Mouse (Mus musculus): Measurements from ENCODE around the gene 2200002J24Rik. TPM values are rescaled to one million over a fixed set of nuclear protein-coding genes. Genes with fewer than 3 reads are reported as not detected.

The 2200002J24Rik gene
- not detected for total RNA-seq (2023)

GRCm38 (mm10) chr7:30698589-30698988, at the start of gene 2200002J24Rik:
TSS of gene 2200002J24Rik (plus strand) at chr7:30698926.

GRCm38 (mm10) chr7:30649591-30650540, 48.9 kb upstream of the 2200002J24Rik start, which contains the start of gene Rbm42:
TSS of gene Rbm42 (minus strand) at chr7:30650317.

GRCm38 (mm10) chr7:30664529-30665200, 34.1 kb upstream of the 2200002J24Rik start, which contains the start of gene Haus5:
TSS of gene Haus5 (minus strand) at chr7:30664994.

GRCm38 (mm10) chr7:30671480-30671879, 27.2 kb upstream of the 2200002J24Rik start, which contains the start of gene Pmis2:
TSS of gene Pmis2 (minus strand) at chr7:30671605.

GRCm38 (mm10) chr7:30711942-30712341, 13.2 kb downstream of the 2200002J24Rik start, which contains the start of gene Atp4a:
TSS of gene Atp4a (plus strand) at chr7:30712209.

GRCm38 (mm10) chr7:30729396-30730063, 30.8 kb downstream of the 2200002J24Rik start, which contains the start of gene Tmem147:
TSS of gene Tmem147 (minus strand) at chr7:30729540.

GRCm38 (mm10) chr7:30743617-30744016, 44.9 kb downstream of the 2200002J24Rik start, which contains the start of gene Gapdhs:
TSS of gene Gapdhs (minus strand) at chr7:30743681.

Other genes starting within 250 kb of the 2200002J24Rik start
- gene Kirrel2, start 241.2 kb upstream of the 2200002J24Rik start, total RNA-seq (2023): not detected
- gene Nphs1, start 240.6 kb upstream of the 2200002J24Rik start, total RNA-seq (2023): not detected
- gene Prodh2, start 205.3 kb upstream of the 2200002J24Rik start, total RNA-seq (2023): not detected
- 1 to 10 TPM; 1.3 to 2.7 TPM for gene Arhgap33, start 163.9 kb upstream of the 2200002J24Rik start, total RNA-seq (2023)
- gene Hspb6, start 146.7 kb upstream of the 2200002J24Rik start, total RNA-seq (2023): 1 to 10 TPM; 2.1 to 3.2 TPM
- gene Proser3, start 146.6 kb upstream of the 2200002J24Rik start, total RNA-seq (2023): 10 to 100 TPM in 1 of 2 experiments, 1 to 10 TPM in 1; 5.3 to 10.2 TPM
- 10 to 100 TPM; 31.9 to 38.0 TPM for gene Lin37, start 139.1 kb upstream of the 2200002J24Rik start, total RNA-seq (2023)
- 10 to 100 TPM; 66.5 to 69.1 TPM for gene U2af1l4, start 135.6 kb upstream of the 2200002J24Rik start, total RNA-seq (2023)
- 1 to 10 TPM; 7.5 to 7.7 TPM for gene Gm49396, start 135.6 kb upstream of the 2200002J24Rik start, total RNA-seq (2023)
- gene Psenen, start 135.3 kb upstream of the 2200002J24Rik start, total RNA-seq (2023): 100 to 1,000 TPM; 138 to 143 TPM
- gene Igflr1, start 133.5 kb upstream of the 2200002J24Rik start, total RNA-seq (2023): 1 to 10 TPM; 2.0 to 5.9 TPM
- gene Kmt2b, start 110.2 kb upstream of the 2200002J24Rik start, total RNA-seq (2023): 10 to 100 TPM; 68.9 to 78.9 TPM
- 1 to 10 TPM in 1 of 2 experiments, under 1 TPM in 1; 0.66 to 3.2 TPM for gene Zbtb32, start 100.0 kb upstream of the 2200002J24Rik start, total RNA-seq (2023)
- gene Upk1a, start 86.1 kb upstream of the 2200002J24Rik start, total RNA-seq (2023): not detected
- gene Cox6b1, start 72.8 kb upstream of the 2200002J24Rik start, total RNA-seq (2023): 100 to 1,000 TPM; 279 to 306 TPM
- gene Etv2, start 63.1 kb upstream of the 2200002J24Rik start, total RNA-seq (2023): not detected
- 100 to 1,000 TPM in 1 of 2 experiments, 10 to 100 TPM in 1; 92.9 to 103 TPM for gene Rbm42, start 48.6 kb upstream of the 2200002J24Rik start, total RNA-seq (2023)
- gene Haus5, start 33.9 kb upstream of the 2200002J24Rik start, total RNA-seq (2023): 10 to 100 TPM in 1 of 2 experiments, 1 to 10 TPM in 1; 9.9 to 12.1 TPM
- gene Pmis2, start 27.3 kb upstream of the 2200002J24Rik start, total RNA-seq (2023): not detected
- not detected for gene Atp4a, start 13.3 kb downstream of the 2200002J24Rik start, total RNA-seq (2023)
- gene Tmem147, start 30.6 kb downstream of the 2200002J24Rik start, total RNA-seq (2023): 10 to 100 TPM; 51.6 to 63.4 TPM
- gene Gapdhs, start 44.8 kb downstream of the 2200002J24Rik start, total RNA-seq (2023): not detected
- gene Sbsn, start 52.5 kb downstream of the 2200002J24Rik start, total RNA-seq (2023): 1 to 10 TPM; 2.8 to 3.8 TPM
- 1 to 10 TPM in 1 of 2 experiments, not detected in 1; 1.3 TPM for gene Dmkn, start 64.8 kb downstream of the 2200002J24Rik start, total RNA-seq (2023)
- not detected for gene Krtdap, start 89.0 kb downstream of the 2200002J24Rik start, total RNA-seq (2023)
- gene Ffar2, start 124.8 kb downstream of the 2200002J24Rik start, total RNA-seq (2023): 1 to 10 TPM; 1.8 to 2.3 TPM
- gene Ffar3, start 157.3 kb downstream of the 2200002J24Rik start, total RNA-seq (2023): not detected
- gene Ffar1, start 162.6 kb downstream of the 2200002J24Rik start, total RNA-seq (2023): under 1 TPM; 0.12 to 0.18 TPM
- gene Cd22, start 181.4 kb downstream of the 2200002J24Rik start, total RNA-seq (2023): 10 to 100 TPM; 14.0 to 15.4 TPM
- gene Mag, start 215.9 kb downstream of the 2200002J24Rik start, total RNA-seq (2023): 1 to 10 TPM; 3.3 to 3.8 TPM
- gene Hamp2, start 225.8 kb downstream of the 2200002J24Rik start, total RNA-seq (2023): 1 to 10 TPM; 1.4 to 4.0 TPM
- not detected for gene Hamp, start 245.1 kb downstream of the 2200002J24Rik start, total RNA-seq (2023)